Mouse (Mus musculus): Measurements from ENCODE around the gene Col6a4. TPM values are rescaled to one million over a fixed set of nuclear protein-coding genes. Genes with fewer than 3 reads are reported as not detected.

The Col6a4 gene
- polyA plus RNA-seq, 1 experiment = not detected

DNA sequence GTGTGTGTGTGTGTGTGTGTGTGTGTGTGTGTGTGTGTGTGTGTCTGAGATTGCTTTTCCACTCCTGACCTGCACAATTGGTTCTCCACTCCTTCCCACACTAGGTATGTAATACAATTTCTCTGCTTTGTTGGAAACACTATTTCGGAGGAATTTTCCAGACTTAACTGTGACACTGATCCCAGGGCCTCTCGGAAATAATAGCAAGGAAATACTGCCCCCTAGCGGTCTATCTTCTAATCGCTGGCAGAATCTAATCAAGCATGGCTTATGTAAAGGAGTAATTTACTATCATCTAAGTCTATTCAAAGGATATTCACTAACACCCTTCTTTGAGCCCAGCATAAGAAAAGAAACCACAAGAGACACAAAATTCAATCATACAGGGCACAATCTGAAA lies 57.7 kb downstream of the Col6a4 start:
- Histone ChIP-seq H3K4me1 (no peaks in the 10 kb centered on the region), H3K27me3 (replicated peaks) (peaks cover 2% of the 10 kb centered on the region), H3K4me3 (replicated peaks) (no peak overlapping the region), H3K9me3 (peaks cover 9% of the 10 kb centered on the region), H3K36me3 (replicated peaks; ENCODE audit: low read length) (no peaks in the 10 kb centered on the region)
- TF ChIP-seq GATA1 (IDR thresholded peaks at IDR 0.05; ENCODE audit: borderline replicate concordance, low read length) (no peak), FLI1 (IDR thresholded peaks at IDR 0.05; ENCODE audit: low read length) (no peak)

DNA sequence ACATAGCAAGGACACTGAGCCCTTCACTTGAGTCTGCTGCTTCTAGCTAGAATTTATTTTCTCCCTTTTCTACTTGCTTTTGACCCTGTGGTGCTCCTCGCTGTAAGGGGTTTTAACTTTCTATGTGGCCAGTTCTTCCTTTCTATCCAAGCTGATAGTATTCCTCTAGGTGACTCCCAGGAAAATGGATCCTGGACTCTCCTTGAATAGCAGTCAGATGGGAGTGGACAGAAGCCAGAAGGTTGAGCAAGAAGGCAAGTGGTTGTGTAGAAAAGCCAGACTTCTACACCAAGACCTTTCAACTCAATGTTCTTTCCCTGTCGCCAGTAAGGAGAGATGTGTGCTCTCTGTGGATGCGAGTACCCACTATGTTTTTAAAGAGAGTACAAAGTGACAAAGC lies 80.9 kb downstream of the Col6a4 start:
- Histone ChIP-seq H3K4me3 (replicated peaks) (no peak overlapping the region), H3K36me3 (replicated peaks; ENCODE audit: low read length) (no peaks in the 10 kb centered on the region)

DNA sequence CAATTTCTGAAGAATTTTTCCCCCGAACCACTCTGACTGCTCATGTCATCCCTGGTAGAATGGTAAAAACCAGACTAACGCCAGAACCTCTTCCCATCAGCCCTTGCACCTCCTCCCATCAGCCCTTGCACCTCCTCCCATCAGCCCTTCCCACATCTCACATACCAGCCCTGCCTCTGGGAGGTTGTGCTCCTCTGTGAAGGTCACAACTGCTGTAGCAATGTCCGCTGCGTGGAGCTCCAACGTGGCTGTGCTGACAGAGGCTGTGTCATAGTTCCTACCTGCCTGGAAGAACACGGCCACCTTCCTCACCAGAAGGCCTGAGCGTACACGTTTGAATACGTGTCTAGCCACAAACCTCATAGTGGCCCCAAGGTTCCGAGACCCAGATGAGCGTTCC lies 83.4 kb downstream of the Col6a4 start:
- Histone ChIP-seq H3K27me3 (replicated peaks) (peaks cover 2% of the 10 kb centered on the region), H3K4me3 (replicated peaks) (peak overlapping the region; percentile 12), H3K4me1 (no peaks in the 10 kb centered on the region), H3K36me3 (replicated peaks; ENCODE audit: low read length) (no peaks in the 10 kb centered on the region), H3K9me3 (no peaks in the 10 kb centered on the region)
- TF ChIP-seq GATA1 (IDR thresholded peaks at IDR 0.05; ENCODE audit: borderline replicate concordance, low read length) (no peak), FLI1 (IDR thresholded peaks at IDR 0.05; ENCODE audit: low read length) (no peak)

More for the DNA sequence above, 80.9 kb downstream of the Col6a4 start:
- TF ChIP-seq GATA1 (IDR thresholded peaks at IDR 0.05; ENCODE audit: borderline replicate concordance, low read length) (no peak), FLI1 (IDR thresholded peaks at IDR 0.05; ENCODE audit: low read length) (no peak)
- Histone ChIP-seq H3K4me1 (no peaks in the 10 kb centered on the region), H3K9me3 (no peaks in the 10 kb centered on the region), H3K27me3 (replicated peaks) (peaks cover 2% of the 10 kb centered on the region)

DNA sequence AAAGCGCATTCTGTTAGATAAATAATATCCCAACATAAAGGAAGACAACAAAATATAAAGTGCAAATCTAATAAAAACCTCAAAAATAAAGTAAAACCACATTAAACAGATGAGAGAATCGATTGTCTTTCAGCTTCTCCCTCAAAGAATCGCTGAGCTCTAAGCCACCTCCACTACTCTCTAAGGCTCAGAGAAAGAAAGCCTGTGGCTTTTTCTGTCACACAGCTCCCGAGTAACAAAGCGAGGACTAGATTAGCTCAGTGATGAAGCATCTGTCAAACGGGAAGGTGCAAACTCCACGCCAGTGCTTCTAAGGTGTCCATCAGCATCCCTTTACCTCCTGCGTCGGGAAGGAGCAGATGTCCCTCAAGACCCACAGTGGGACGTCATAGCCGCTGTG lies 98.6 kb downstream of the Col6a4 start:
- Histone ChIP-seq H3K36me3 (replicated peaks; ENCODE audit: low read length) (no peaks in the 10 kb centered on the region), H3K9me3 (peaks cover 23% of the 10 kb centered on the region), H3K27me3 (replicated peaks) (no peaks in the 10 kb centered on the region), H3K4me3 (replicated peaks) (no peak overlapping the region), H3K4me1 (no peaks in the 10 kb centered on the region)
- TF ChIP-seq FLI1 (IDR thresholded peaks at IDR 0.05; ENCODE audit: low read length) (no peak), GATA1 (IDR thresholded peaks at IDR 0.05; ENCODE audit: borderline replicate concordance, low read length) (no peak)

DNA sequence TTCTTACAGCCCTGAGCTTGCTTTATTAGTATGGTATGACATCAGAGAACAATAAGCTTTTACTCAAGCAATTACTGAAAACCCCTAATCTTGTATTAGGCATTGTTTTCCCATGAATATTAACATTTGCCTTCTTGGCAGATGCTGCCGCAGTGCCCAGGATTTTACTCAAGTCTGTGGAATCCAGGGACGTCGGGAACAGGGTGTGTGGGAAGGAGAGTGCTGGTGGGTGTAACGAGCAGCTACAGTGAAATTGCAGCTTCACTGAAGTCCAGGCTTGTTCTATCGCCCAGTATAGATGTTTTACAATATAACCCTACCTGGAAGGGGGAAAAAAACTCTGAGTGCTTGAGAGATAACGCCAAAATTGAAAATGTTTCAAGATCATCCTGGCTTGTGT lies 104.2 kb downstream of the Col6a4 start:
- no peaks in the 10 kb centered on the region for H3K27me3 ChIP-seq (replicated peaks)
- no peaks in the 10 kb centered on the region for H3K36me3 ChIP-seq (replicated peaks; ENCODE audit: low read length)
- H3K9me3 ChIP-seq = peaks cover 29% of the 10 kb centered on the region
- H3K4me1 ChIP-seq = no peaks in the 10 kb centered on the region
- TF ChIP-seq GATA1 (IDR thresholded peaks at IDR 0.05; ENCODE audit: borderline replicate concordance, low read length) (no peak), FLI1 (IDR thresholded peaks at IDR 0.05; ENCODE audit: low read length) (no peak)
- H3K4me3 ChIP-seq (replicated peaks) = no peak overlapping the region

DNA sequence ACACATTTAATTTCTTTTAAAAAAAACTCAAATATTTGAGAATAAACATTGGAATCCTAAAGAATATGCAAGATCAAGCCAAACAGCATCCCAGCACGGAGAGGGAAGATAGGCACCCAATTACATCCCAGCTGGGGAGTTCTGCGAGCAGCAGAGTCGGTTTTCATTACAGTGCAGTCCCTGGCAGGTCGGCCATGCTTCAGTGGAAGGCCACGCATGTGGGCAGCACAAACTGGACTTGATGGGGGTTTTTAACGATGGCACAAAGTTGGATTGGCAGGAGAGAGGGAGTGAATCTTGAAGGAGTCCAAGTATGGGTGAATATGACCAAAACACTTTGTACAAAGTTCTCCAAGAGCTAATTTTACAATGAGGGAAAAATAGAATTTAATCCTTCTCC lies 106.5 kb downstream of the Col6a4 start:
- H3K4me1 ChIP-seq = no peaks in the 10 kb centered on the region

DNA sequence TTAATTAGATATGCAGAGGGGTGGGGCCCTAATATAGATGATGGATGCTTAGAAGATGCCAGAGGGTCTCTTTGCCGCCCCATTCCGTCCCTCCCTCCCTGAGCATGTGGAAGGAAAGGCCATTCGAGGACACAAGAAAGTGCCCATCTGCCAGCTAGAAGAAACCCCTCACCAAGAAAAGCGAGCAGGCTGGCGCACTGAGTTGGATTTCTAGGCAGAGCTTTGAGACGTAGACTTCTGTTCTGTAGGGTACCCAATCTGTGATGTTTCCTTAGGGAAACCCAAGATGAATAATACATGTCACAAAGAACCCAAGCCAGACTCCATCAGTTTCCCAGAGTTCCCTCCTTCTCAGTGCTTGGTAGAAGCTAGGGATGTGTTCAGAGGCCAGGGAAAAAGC lies 107.1 kb downstream of the Col6a4 start:
- no peaks in the 10 kb centered on the region for H3K36me3 ChIP-seq (replicated peaks; ENCODE audit: low read length)
- peaks cover 15% of the 10 kb centered on the region; the same call in 1 of the 2 replicates for H3K9me3 ChIP-seq
- no peaks in the 10 kb centered on the region for H3K4me1 ChIP-seq
- no peaks in the 10 kb centered on the region for H3K27me3 ChIP-seq (replicated peaks)
- no peak overlapping the region for H3K4me3 ChIP-seq (replicated peaks)
- TF ChIP-seq FLI1 (IDR thresholded peaks at IDR 0.05; ENCODE audit: low read length) (no peak), GATA1 (IDR thresholded peaks at IDR 0.05; ENCODE audit: borderline replicate concordance, low read length) (no peak)

More for the DNA sequence above, 106.5 kb downstream of the Col6a4 start:
- TF ChIP-seq GATA1 (IDR thresholded peaks at IDR 0.05; ENCODE audit: borderline replicate concordance, low read length) (no peak), FLI1 (IDR thresholded peaks at IDR 0.05; ENCODE audit: low read length) (no peak)
- H3K36me3 ChIP-seq (replicated peaks; ENCODE audit: low read length) = no peaks in the 10 kb centered on the region
- no peaks in the 10 kb centered on the region for H3K27me3 ChIP-seq (replicated peaks)
- H3K4me3 ChIP-seq (replicated peaks) = no peak overlapping the region
- H3K9me3 ChIP-seq = peaks cover 18% of the 10 kb centered on the region

DNA sequence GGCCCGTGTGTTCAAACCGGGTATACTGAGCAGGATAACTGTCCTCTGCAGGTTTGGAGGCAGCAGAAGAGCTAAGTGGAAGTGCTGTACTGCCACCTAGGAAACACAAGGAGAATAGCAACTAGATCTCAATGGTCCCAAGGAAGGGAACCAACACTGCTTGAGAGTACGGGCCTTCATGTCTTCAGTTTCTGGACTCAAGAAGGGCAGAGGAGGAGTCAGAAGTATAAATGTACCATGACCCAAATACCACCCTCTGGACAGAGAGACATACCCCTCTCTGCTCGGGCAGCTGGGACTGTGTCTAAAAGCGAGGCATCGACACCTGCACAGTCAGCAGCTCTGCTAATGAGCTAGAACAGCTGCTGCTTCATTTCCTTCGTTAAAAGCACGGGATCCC lies 108.5 kb downstream of the Col6a4 start:
- Histone ChIP-seq H3K9me3 (peaks cover 7% of the 10 kb centered on the region; the same call in 1 of the 2 replicates), H3K4me1 (no peaks in the 10 kb centered on the region), H3K27me3 (replicated peaks) (no peaks in the 10 kb centered on the region), H3K4me3 (replicated peaks) (no peak overlapping the region), H3K36me3 (replicated peaks; ENCODE audit: low read length) (no peaks in the 10 kb centered on the region)
- no peak for TF ChIP-seq GATA1 (IDR thresholded peaks at IDR 0.05; ENCODE audit: borderline replicate concordance, low read length)
- no peak for TF ChIP-seq FLI1 (IDR thresholded peaks at IDR 0.05; ENCODE audit: low read length)

DNA sequence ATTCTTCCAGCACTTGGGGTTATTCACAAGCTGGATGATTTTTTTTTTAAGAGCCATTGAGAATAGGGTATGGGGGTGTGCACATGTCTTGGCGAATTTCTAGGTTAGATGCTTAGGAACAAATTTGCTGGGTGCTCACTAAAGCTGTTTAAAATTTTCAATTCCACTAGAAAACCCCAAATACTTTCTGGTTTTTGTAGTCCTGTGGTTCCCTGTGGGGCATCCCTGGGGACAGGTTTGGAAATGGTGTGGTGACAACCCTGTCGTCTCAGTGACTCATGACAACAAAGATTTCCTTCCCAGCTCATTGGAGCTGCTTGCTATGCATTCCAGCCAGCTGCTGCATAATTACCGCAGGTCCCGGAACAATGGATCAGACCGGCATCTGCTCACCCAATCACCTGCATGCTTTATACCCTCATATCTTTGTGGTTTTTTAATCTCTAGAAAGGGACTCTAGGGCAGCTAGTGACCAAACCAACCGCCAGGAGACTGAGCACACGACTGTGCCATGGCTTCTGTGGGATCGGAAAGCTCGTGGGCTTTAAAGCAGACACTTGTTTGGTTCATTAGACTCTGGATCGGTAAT lies 111.6 kb downstream of the Col6a4 start:
- H3K9me3 ChIP-seq = peaks cover 6% of the 10 kb centered on the region; the same call in 1 of the 2 replicates
- no peak overlapping the region for H3K4me3 ChIP-seq (replicated peaks)
- no peak for TF ChIP-seq FLI1 (IDR thresholded peaks at IDR 0.05; ENCODE audit: low read length)
- TF ChIP-seq GATA1 (IDR thresholded peaks at IDR 0.05; ENCODE audit: borderline replicate concordance, low read length) = no peak
- no peaks in the 10 kb centered on the region for H3K27me3 ChIP-seq (replicated peaks)
- H3K36me3 ChIP-seq (replicated peaks; ENCODE audit: low read length) = no peaks in the 10 kb centered on the region
- no peaks in the 10 kb centered on the region for H3K4me1 ChIP-seq

DNA sequence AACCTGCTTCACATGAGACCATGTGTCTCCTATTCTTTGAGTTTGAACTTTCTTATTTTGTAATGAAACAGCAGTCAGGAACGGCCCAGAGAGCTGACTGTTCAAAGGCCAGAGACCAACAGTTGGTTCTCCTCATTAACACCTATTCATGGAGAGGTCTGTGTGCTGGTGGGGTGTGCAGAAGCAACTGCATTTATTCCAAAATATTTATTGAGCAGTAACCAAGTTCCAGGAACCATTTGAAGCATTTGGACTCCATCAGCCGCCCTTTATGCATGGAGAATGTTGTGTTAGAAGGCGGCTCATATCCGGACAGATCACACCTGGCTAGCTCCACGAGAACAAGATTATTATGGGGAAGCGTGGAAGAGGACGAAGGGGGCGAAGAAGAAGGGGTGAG lies 118.1 kb downstream of the Col6a4 start:
- peaks cover 4% of the 10 kb centered on the region for H3K9me3 ChIP-seq
- no peaks in the 10 kb centered on the region for H3K4me1 ChIP-seq
- no peaks in the 10 kb centered on the region for H3K36me3 ChIP-seq (replicated peaks; ENCODE audit: low read length)
- no peaks in the 10 kb centered on the region for H3K27me3 ChIP-seq (replicated peaks)
- no peak overlapping the region for H3K4me3 ChIP-seq (replicated peaks)
- TF ChIP-seq FLI1 (IDR thresholded peaks at IDR 0.05; ENCODE audit: low read length) (no peak), GATA1 (IDR thresholded peaks at IDR 0.05; ENCODE audit: borderline replicate concordance, low read length) (no peak)

Measured in megakaryocyte, embryonic 14.5 days (primary cell).